Mouse (Mus musculus): ENCODE measurements at regions not wholly inside any gene's neighbourhood (a gene's known extent, or its start where the extent isn't known, plus 50 kb on each side); places are given as distances from the start of the nearest gene placed in this dataset.

DNA sequence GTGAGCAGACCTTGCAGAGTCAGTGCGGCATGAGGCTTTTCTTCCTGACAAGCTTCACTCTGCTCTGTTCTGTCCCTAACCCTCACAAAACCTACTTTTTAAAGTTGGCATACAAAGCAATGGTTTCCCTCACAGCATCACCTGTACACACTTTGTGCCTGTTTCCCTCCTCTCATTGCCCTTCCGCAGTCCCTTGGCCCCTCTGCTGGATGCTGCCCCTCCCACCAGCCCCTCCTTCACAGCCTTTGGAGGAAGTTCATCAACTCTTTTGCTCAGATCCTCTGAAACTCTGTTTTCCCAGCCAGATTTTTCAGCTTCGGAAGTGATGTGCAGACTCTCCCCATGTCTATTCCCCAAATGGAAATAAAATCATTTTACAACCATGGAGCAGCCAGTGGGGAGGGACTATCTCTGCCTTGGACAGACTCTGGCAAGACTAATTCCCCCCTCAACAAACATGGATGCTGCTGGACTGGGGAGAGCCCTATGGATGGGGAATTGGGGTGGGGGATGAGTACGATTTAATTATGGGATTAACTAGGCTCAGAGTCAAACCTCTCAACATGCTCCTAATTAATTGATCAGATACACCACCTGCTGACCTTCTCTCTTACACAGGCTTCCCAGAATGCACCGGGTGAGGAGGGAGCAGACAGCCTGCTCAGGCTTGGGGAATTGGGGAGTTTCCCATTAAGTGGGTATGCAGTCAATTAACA, 95.4 kb downstream of the Gp2 start:
- TF ChIP-seq POLR2A (IDR thresholded peaks at IDR 0.05; ENCODE audit: control insufficient read depth in 1 of 2, insufficient read depth in 1 of 2, low read depth in 1 of 2, low read length in 2 of 2, poor library complexity in 1 of 2) (no peak), CHD2 (IDR thresholded peaks at IDR 0.05; ENCODE audit: low read length) (no peak), NELFE (IDR thresholded peaks at IDR 0.05; ENCODE audit: low read depth, low read length) (no peak), USF1 (IDR thresholded peaks at IDR 0.05; ENCODE audit: low read depth, low read length) (no peak), HCFC1 (IDR thresholded peaks at IDR 0.05; ENCODE audit: low read depth, low read length) (no peak), USF2 (IDR thresholded peaks at IDR 0.05; ENCODE audit: borderline replicate concordance in 1 of 2, insufficient read depth in 1 of 2, low read depth in 1 of 2, low read length in 2 of 2) (no peak), GATA1 (IDR thresholded peaks at IDR 0.05; ENCODE audit: low read depth, low read length) (no peak), EP300 (IDR thresholded peaks at IDR 0.05; ENCODE audit: low read depth in 1 of 2, low read length in 2 of 2) (no peak), MAX (IDR thresholded peaks at IDR 0.05; ENCODE audit: low read length) (no peak), TCF12 (IDR thresholded peaks at IDR 0.05; ENCODE audit: low read depth, low read length) (no peak), CTCF (IDR thresholded peaks at IDR 0.05 in 2 of 3, conservative IDR thresholded peaks at IDR 0.05 in 1 of 3; ENCODE audit: control insufficient read depth in 1 of 3, insufficient read depth in 1 of 3, low read depth in 2 of 3, low read length in 3 of 3, poor library complexity in 1 of 3, severe bottlenecking in 1 of 3) (no peak), MAFK (IDR thresholded peaks at IDR 0.05; ENCODE audit: borderline replicate concordance, low read depth, low read length) (no peak)

All from MEL (cell line).